Mouse (Mus musculus): Measurements from ENCODE around the gene Cel. TPM values are rescaled to one million over a fixed set of nuclear protein-coding genes. Genes with fewer than 3 reads are reported as not detected.

The Cel gene
- polyA plus RNA-seq, 1 experiment from 2014 or later = not detected

DNA sequence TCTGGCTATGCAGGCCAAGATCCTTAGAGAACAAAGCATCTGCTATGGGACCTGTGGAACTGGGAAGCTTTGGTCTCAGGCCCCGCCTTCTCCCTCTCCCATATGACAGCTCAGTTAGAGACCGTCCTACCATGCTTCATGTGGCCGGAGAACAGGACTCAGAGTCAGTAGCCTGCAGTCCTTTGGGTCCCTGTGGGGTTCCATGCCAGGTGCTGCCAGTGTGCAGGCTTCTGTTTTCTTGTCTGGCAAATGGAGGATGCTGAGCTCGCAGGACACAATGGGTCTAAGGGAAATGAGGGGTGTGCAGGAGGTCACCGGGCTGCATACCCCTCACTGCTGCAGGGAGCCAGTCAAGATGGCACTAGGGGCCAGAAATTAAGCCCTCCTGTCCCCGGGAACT lies 16.6 kb downstream of the Cel start:
- H3K27ac ChIP-seq = no peak overlapping the region
- H3K4me1 ChIP-seq = no peaks in the 10 kb centered on the region
- ATAC-seq (ENCODE audit: borderline replicate concordance, extremely low read depth, low FRiP score, low TSS enrichment) = no peak
- no peak overlapping the region for H3K9ac ChIP-seq
- no peaks in the 10 kb centered on the region for H3K27me3 ChIP-seq
- no peak overlapping the region for H3K4me2 ChIP-seq
- H3K9me3 ChIP-seq = no peaks in the 10 kb centered on the region
- WGBS = 74% methylated on average over 6 of the region's 6 CpGs
- no peak overlapping the region for H3K4me3 ChIP-seq
- H3K36me3 ChIP-seq = peaks cover 75% of the 10 kb centered on the region

DNA sequence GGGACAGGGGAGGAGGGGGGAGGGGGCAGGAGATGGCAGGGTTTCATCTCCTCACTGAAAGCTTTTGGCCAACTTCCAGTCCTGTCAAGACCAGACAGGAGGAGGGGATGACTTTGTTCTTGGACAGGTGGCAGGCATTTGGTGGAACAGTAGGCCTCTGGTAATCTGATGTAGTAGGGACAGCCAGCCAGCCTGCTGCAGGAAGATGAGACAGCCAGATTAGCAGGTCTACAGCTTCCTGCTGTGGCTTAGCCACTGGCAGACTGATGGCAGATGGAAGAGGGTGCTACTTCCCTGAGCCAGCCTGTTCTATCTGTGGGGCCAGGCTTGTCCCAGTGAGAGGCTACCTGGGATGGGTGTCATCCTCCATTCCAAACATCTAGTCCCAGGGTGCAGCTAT lies 17.2 kb downstream of the Cel start:
- Histone ChIP-seq H3K9me3 (no peaks in the 10 kb centered on the region), H3K27ac (no peak overlapping the region), H3K4me1 (no peaks in the 10 kb centered on the region), H3K4me3 (no peak overlapping the region), H3K9ac (no peak overlapping the region), H3K27me3 (no peaks in the 10 kb centered on the region), H3K4me2 (no peak overlapping the region), H3K36me3 (peaks cover 69% of the 10 kb centered on the region)
- no peak for ATAC-seq (ENCODE audit: borderline replicate concordance, extremely low read depth, low FRiP score, low TSS enrichment)

DNA sequence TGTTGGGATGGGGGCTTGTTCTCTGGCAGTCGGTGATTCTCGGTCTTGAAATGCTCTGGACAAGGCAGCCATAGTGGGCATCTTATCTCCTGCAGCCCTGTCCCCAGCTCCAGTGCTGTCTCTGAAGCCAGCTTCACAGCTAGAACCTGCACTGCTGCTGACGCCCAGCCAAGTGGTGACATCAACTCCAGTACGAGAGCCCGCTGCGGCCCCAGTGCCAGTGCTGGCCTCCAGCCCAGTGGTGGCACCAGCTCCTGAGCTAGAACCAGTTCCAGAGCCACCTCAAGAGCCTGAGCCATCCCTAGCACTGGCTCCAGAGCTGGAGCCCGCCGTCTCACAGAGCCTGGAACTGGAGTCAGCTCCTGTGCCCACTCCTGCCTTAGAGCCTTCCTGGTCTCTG lies 19.3 kb downstream of the Cel start:
- Histone ChIP-seq H3K4me2 (no peak overlapping the region), H3K9ac (no peak overlapping the region), H3K9me3 (no peaks in the 10 kb centered on the region), H3K4me3 (no peak overlapping the region), H3K4me1 (peaks cover 15% of the 10 kb centered on the region), H3K27ac (no peak overlapping the region), H3K36me3 (peaks cover 48% of the 10 kb centered on the region), H3K27me3 (no peaks in the 10 kb centered on the region)
- no peak for ATAC-seq (ENCODE audit: borderline replicate concordance, extremely low read depth, low FRiP score, low TSS enrichment)
- 89% methylated on average over 8 of the region's 8 CpGs for WGBS

DNA sequence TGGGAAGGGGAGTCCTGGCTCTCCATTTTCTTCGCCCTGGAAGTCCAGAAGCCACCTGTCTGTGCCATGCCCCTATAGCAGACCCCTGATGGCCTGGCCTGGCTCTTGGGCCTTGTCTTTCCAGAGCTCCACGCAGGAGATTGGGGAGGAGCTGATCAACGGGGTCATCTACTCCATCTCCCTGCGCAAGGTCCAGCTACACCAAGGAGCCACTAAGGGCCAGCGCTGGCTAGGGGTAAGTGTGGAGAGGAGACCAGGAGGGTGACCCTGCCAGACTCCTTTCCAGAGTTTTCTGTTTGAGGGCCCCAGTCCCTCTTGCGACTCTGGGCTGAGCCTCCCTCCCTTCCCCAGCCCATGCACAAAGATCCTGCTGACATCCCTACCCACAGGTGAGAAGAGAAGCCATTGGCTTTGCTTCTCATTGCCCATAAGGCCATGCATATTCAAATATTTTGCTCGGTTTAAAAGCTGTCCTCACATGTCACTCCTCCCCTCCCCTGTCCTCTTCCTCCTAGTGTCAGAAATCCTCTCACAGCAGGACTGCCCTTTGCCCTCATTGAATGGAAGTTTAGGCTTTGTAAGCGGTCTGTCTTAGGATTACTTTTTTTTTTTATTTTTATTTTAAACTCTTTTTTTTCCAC lies 22.5 kb downstream of the Cel start:
- WGBS = 73% methylated on average over 8 of the region's 8 CpGs

DNA sequence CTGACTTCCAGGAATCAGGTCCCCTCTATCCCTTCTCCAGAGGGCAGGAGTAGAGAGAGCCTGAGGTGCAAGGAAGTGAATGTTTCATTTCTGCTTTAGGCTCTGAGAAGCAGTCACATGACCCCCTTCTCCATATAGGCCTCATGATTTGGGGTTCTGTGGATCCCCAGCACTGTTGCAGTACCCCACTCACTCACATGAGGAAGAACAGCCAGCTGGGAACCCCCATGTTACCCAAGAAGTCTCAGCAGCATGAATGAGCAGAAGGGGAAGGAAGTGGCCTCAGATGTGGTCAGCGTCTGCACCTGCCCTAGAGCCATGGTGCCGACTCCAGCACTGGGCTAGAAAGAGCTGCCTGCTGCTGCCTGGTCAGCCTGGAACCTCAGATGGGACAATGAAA lies 23.3 kb downstream of the Cel start:
- 75% methylated on average over 2 of the region's 2 CpGs for WGBS

More for the DNA sequence above, 22.5 kb downstream of the Cel start:
- peaks cover 46% of the 10 kb centered on the region for H3K4me1 ChIP-seq
- no peak overlapping the region for H3K27ac ChIP-seq
- H3K9ac ChIP-seq = no peak overlapping the region
- H3K9me3 ChIP-seq = no peaks in the 10 kb centered on the region
- H3K27me3 ChIP-seq = no peaks in the 10 kb centered on the region
- ATAC-seq (ENCODE audit: borderline replicate concordance, extremely low read depth, low FRiP score, low TSS enrichment) = no peak
- H3K4me3 ChIP-seq = no peak overlapping the region
- no peak overlapping the region for H3K4me2 ChIP-seq
- peaks cover 33% of the 10 kb centered on the region for H3K36me3 ChIP-seq

DNA sequence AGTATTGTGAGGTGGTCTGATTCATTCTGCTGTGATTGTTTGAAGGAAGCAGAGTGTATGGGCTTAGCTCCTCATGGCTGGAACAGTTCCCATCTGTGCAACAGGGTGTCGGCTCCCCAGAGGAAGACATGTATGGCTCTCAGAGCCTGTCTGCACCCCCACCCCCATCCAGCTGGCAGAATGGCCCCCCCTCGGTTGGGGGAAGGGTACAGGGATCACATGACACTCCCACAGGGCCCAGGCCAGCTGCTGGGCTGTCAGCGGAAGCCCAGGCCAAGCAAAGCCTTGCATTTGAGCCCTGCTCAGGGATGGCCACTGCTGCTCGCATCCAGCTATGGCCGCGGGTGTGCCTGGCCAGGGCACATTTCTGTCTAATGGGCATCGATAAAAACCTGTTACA lies 24.0 kb downstream of the Cel start:
- Histone ChIP-seq H3K4me3 (no peak overlapping the region), H3K9me3 (no peaks in the 10 kb centered on the region), H3K9ac (no peak overlapping the region), H3K27me3 (no peaks in the 10 kb centered on the region), H3K27ac (peak overlapping the region; percentile 76), H3K4me2 (no peak overlapping the region), H3K36me3 (peaks cover 20% of the 10 kb centered on the region), H3K4me1 (peaks cover 61% of the 10 kb centered on the region)
- WGBS = 32% methylated on average over 7 of the region's 7 CpGs
- ATAC-seq (ENCODE audit: borderline replicate concordance, extremely low read depth, low FRiP score, low TSS enrichment) = peak; percentile 62; the same call in 1 of the 2 replicates

More for the DNA sequence above, 23.3 kb downstream of the Cel start:
- no peak for ATAC-seq (ENCODE audit: borderline replicate concordance, extremely low read depth, low FRiP score, low TSS enrichment)
- Histone ChIP-seq H3K4me3 (no peak overlapping the region), H3K27ac (peak overlapping the region; percentile 76; the same call in 1 of the 2 replicates), H3K9me3 (no peaks in the 10 kb centered on the region), H3K27me3 (no peaks in the 10 kb centered on the region), H3K36me3 (peaks cover 25% of the 10 kb centered on the region), H3K9ac (0 out of 2 replicates have a peak overlapping the region, but pooled peaks have one; percentile 13), H3K4me2 (no peak overlapping the region), H3K4me1 (peaks cover 54% of the 10 kb centered on the region)

DNA sequence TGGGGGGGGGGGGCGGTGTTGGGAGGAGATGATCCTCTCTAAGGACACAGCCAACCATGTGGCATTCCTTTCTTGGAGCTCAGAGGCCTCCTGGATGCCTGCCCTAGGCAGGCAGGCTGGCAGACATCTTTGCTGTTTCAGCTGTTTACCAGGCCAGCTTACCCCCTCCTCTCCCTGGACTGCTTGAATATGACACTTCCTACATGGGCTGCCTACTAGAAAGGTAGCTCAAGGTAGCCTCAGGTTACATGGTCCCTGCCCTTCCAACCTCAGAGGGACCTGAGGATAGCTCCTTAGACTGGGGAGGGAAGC lies 24.4 kb downstream of the Cel start:
- H3K9me3 ChIP-seq = no peaks in the 10 kb centered on the region
- no peak overlapping the region for H3K4me3 ChIP-seq
- peaks cover 15% of the 10 kb centered on the region for H3K36me3 ChIP-seq
- no peak overlapping the region for H3K9ac ChIP-seq
- H3K4me2 ChIP-seq = no peak overlapping the region
- peaks cover 65% of the 10 kb centered on the region for H3K4me1 ChIP-seq
- H3K27ac ChIP-seq = peak overlapping the region; percentile 76
- 80% methylated on average over 1 of the region's 1 CpGs for WGBS
- H3K27me3 ChIP-seq = no peaks in the 10 kb centered on the region
- ATAC-seq (ENCODE audit: borderline replicate concordance, extremely low read depth, low FRiP score, low TSS enrichment) = no peak

DNA sequence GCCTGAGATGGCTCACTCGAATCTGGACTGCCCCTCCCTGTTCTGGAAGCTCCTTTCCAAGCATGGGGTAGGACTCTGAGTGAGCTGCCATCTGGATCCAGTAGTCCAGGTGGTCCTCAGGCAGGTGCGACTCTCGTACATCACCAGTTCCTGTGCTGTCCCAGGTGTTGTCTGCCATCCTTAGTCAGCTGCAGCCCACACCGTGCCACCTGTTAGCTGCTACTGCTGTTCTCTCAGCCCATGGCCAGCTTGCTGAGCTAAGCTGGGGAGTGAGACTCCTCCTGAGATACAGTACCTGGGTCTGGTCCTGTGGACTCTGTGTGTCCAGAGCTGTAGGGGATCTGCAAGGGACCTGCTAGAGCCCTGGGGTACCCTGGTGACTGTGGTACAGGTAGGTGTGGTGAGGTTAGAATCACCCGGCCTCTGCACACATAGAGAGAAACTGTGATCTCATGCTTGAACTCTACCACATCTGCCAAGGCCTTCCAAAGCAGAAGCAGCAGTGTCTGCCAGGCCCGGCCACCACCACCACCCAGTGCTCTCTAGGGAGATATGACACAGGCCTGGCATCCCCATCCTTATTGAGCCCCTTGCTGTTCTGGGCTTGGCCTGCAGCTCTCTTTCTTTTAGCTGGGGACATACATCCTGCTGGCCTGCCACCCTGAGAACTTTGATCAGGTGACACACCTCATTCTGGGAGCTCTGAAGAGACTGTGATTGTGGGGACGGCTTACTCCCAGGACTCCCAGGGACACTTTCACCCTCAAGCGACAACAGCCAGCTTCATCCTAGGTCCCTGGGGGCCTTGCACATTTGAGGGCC lies 25.0 kb downstream of the Cel start:
- H3K4me1 ChIP-seq = peaks cover 70% of the 10 kb centered on the region
- ATAC-seq (ENCODE audit: borderline replicate concordance, extremely low read depth, low FRiP score, low TSS enrichment) = no peak
- H3K27me3 ChIP-seq = no peaks in the 10 kb centered on the region
- peak overlapping the region; percentile 76; the same call in 1 of the 2 replicates for H3K27ac ChIP-seq
- no peak overlapping the region for H3K9ac ChIP-seq
- WGBS = 72% methylated on average over 8 of the region's 8 CpGs
- peaks cover 11% of the 10 kb centered on the region for H3K36me3 ChIP-seq
- no peak overlapping the region for H3K4me3 ChIP-seq
- no peaks in the 10 kb centered on the region for H3K9me3 ChIP-seq
- no peak overlapping the region for H3K4me2 ChIP-seq

DNA sequence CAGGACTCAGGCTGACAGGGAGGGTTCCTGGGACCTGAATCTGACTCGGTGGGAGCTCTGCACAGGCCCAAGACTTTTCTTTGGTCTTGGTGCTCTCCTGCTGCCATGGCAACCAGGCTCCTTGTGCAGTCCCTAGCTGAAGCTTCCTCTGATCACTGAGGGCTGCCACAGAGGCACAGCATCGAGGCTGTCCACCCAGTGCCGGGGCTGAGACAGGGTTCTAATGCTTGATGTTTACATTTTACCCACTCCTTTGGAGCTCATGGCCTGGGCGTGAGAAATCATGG lies 25.6 kb downstream of the Cel start:
- peaks cover 6% of the 10 kb centered on the region for H3K36me3 ChIP-seq
- WGBS = 43% methylated on average over 4 of the region's 4 CpGs
- H3K27ac ChIP-seq = no peak overlapping the region
- H3K9me3 ChIP-seq = no peaks in the 10 kb centered on the region
- no peak overlapping the region for H3K9ac ChIP-seq
- H3K4me3 ChIP-seq = no peak overlapping the region
- H3K4me1 ChIP-seq = peaks cover 76% of the 10 kb centered on the region
- ATAC-seq (ENCODE audit: borderline replicate concordance, extremely low read depth, low FRiP score, low TSS enrichment) = no peak
- no peaks in the 10 kb centered on the region for H3K27me3 ChIP-seq
- H3K4me2 ChIP-seq = no peak overlapping the region

DNA sequence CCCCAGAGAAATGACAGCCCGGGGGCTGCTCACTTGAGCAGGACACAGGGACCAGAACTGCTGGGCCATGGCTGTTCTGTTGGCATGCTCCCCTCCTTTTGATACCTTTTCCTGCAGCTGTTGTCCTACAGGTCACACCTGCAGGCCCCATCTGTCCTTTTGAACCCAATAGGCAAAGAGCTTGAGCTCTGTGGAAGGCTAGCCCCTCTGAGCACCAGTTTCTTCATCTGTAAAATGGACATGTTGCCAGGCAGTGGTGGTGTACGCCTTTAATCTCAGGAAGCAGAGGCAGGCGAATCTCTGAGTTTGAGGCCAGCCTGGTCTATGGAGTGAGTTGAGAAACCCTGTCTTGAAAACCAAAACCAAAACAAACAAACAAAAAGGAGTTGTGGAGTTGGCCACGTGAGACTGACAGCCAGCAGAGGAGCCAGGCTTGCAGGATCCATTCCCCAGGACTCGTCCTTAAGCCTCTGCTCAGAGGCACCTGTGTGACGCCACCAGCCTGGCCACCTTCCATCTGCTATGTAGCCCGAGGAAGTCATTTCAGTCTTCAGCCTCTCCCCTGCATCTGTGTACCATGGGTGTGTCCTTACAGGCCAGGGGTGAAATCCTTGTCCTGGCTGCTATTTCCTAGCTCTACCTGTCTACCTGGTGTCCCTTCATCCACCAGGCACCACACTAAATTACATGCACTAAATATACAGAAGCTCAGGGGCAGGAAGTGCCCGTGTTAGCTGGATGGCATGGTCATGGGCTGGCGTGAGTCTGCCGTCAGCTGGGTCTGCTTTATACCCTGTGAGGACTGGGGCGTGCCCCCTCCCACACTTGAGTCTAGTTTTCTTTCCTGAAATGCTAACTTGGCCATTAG lies 26.2 kb downstream of the Cel start:
- Histone ChIP-seq H3K4me3 (no peak overlapping the region), H3K36me3 (peaks cover under 1% of the 10 kb centered on the region; the same call in 1 of the 2 replicates), H3K27me3 (no peaks in the 10 kb centered on the region), H3K4me2 (no peak overlapping the region), H3K27ac (peak overlapping the region; percentile 83), H3K9ac (no peak overlapping the region), H3K9me3 (no peaks in the 10 kb centered on the region), H3K4me1 (peaks cover 81% of the 10 kb centered on the region)
- 72% methylated on average over 11 of the region's 11 CpGs for WGBS
- ATAC-seq (ENCODE audit: borderline replicate concordance, extremely low read depth, low FRiP score, low TSS enrichment) = no peak

DNA sequence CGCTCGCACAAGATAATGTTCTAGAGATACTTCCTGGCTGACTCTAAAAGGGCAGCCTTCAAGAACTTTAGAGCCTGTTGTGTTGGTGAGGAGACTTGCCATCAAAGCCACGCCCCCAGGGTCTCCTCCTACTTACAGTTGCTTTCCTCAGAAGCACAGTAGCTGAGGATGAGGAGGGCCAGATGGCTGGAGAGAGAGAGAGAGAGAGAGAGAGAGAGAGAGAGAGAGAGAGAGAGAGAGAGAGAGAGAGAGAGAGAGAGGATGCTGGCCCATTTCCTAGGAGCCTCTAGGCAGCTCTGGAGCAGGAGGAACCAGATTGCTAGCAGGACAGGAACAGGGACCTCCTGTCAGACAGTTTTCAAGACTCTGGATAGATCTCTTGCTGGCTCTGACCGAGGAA lies 27.0 kb downstream of the Cel start:
- Histone ChIP-seq H3K9ac (no peak overlapping the region), H3K4me1 (peaks cover 81% of the 10 kb centered on the region), H3K36me3 (no peaks in the 10 kb centered on the region), H3K27me3 (no peaks in the 10 kb centered on the region), H3K27ac (peak overlapping the region; percentile 83), H3K4me2 (peak overlapping the region; percentile 90), H3K9me3 (no peaks in the 10 kb centered on the region), H3K4me3 (peak overlapping the region; percentile 5; the same call in 1 of the 2 replicates)
- no peak for ATAC-seq (ENCODE audit: borderline replicate concordance, extremely low read depth, low FRiP score, low TSS enrichment)
- WGBS = 25% methylated on average over 4 of the region's 4 CpGs

DNA sequence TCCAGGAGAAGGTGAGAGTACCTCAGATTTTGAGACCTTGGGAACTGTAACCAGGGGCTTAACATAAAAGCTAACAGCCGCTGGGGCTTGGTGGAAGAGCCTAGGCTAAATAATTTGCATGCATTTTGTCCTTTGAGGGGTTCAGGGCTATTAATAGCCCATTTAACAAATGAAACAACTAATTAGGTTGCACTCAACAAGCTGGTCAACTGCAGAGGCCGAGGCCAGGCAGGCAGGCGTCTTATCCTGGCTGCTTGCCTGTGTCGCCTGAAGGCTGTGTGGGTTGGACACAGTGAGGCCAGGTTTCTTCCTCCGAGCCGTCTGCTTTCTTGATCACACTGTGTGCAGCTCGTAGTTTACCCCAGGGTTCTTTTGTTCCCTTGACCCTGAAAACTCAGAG lies 27.6 kb downstream of the Cel start:
- no peaks in the 10 kb centered on the region for H3K9me3 ChIP-seq
- no peaks in the 10 kb centered on the region for H3K27me3 ChIP-seq
- H3K27ac ChIP-seq = peak overlapping the region; percentile 83
- no peak overlapping the region for H3K9ac ChIP-seq
- no peaks in the 10 kb centered on the region for H3K36me3 ChIP-seq
- 39% methylated on average over 7 of the region's 7 CpGs for WGBS
- peaks cover 82% of the 10 kb centered on the region for H3K4me1 ChIP-seq
- peak overlapping the region; percentile 5; the same call in 1 of the 2 replicates for H3K4me3 ChIP-seq
- H3K4me2 ChIP-seq = peak overlapping the region; percentile 90
- no peak for ATAC-seq (ENCODE audit: borderline replicate concordance, extremely low read depth, low FRiP score, low TSS enrichment)
